Mouse (Mus musculus): ENCODE data around the gene Sccpdh. TPM values are rescaled to one million over a fixed set of nuclear protein-coding genes. Genes with fewer than 3 reads are reported as not detected.
"Not testable (repeated sequence)": the region's sequence is repeated elsewhere in the genome, so short reads cannot be mapped to it uniquely, and the experiment has no call there.

The Sccpdh gene
- polyA plus RNA-seq (2017; shearing (Covaris generic)), result 1 to 10 TPM; 5.9 to 7.6 TPM

GRCm38 (mm10) chr1:179668013-179668805 lies at the start of gene Sccpdh:
Gene Sccpdh, plus strand, starts transcription at chr1:179668210.
- ATAC-seq, result peak; percentile 78

- ATAC-seq, result no peak
Measured at GRCm38 (mm10) chr1:179622665-179623064, 45.3 kb upstream of the Sccpdh start.

- ATAC-seq, result peak; percentile 50
Measured at GRCm38 (mm10) chr1:179623657-179624056, 44.4 kb upstream of the Sccpdh start.

- ATAC-seq, result peak; percentile 85
Measured at GRCm38 (mm10) chr1:179624354-179624753, 43.7 kb upstream of the Sccpdh start.

- ATAC-seq, result no peak
Measured at GRCm38 (mm10) chr1:179627855-179628254, 40.2 kb upstream of the Sccpdh start.

- ATAC-seq, result no peak
Measured at GRCm38 (mm10) chr1:179628438-179629106, 39.4 kb upstream of the Sccpdh start.

GRCm38 (mm10) chr1:179629276-179629675 lies 38.7 kb upstream of the Sccpdh start:
- no peak for ATAC-seq

- no peak for ATAC-seq
Measured at GRCm38 (mm10) chr1:179632746-179633413, 35.1 kb upstream of the Sccpdh start.

- ATAC-seq, result no peak
Measured at GRCm38 (mm10) chr1:179633414-179633752, 34.6 kb upstream of the Sccpdh start.

GRCm38 (mm10) chr1:179634159-179634558 lies 33.9 kb upstream of the Sccpdh start:
- no peak for ATAC-seq

GRCm38 (mm10) chr1:179642726-179643125 lies 25.3 kb upstream of the Sccpdh start:
- ATAC-seq, result no peak

- no peak for ATAC-seq
Measured at GRCm38 (mm10) chr1:179644151-179644550, 23.9 kb upstream of the Sccpdh start.

GRCm38 (mm10) chr1:179645101-179645979 lies 22.7 kb upstream of the Sccpdh start:
- ATAC-seq, result peak; percentile 73

- ATAC-seq, result peak; percentile 19
Measured at GRCm38 (mm10) chr1:179645980-179646268, 22.1 kb upstream of the Sccpdh start.

GRCm38 (mm10) chr1:179648678-179649077 lies 19.3 kb upstream of the Sccpdh start:
- not testable (repeated sequence) for ATAC-seq

GRCm38 (mm10) chr1:179649324-179649723 lies 18.7 kb upstream of the Sccpdh start:
- no peak for ATAC-seq

- ATAC-seq, result no peak
Measured at GRCm38 (mm10) chr1:179650284-179650683, 17.7 kb upstream of the Sccpdh start.

GRCm38 (mm10) chr1:179651224-179651623 lies 16.8 kb upstream of the Sccpdh start:
- no peak for ATAC-seq

GRCm38 (mm10) chr1:179663065-179663464 lies 4.9 kb upstream of the Sccpdh start:
- ATAC-seq, result no peak

GRCm38 (mm10) chr1:179664309-179664930 lies 3.6 kb upstream of the Sccpdh start:
- ATAC-seq, result no peak

GRCm38 (mm10) chr1:179666971-179667370 lies 1.0 kb upstream of the Sccpdh start:
- ATAC-seq, result no peak

GRCm38 (mm10) chr1:179667450-179667849 lies 560 bp upstream of the Sccpdh start:
- no peak for ATAC-seq
